Mouse (Mus musculus): ENCODE data around the gene Abl1. TPM values are rescaled to one million over a fixed set of nuclear protein-coding genes. Genes with fewer than 3 reads are reported as not detected.

Gene Abl1
- total RNA-seq, 2 experiments from 2014 or later, result 24.5 to 24.7 TPM

GRCm38 (mm10) chr2:31683666-31684065, 4.5 kb upstream of the Abl1 start:
- no peak for ATAC-seq (ENCODE audit: poor library complexity, severe bottlenecking)

- ATAC-seq (ENCODE audit: poor library complexity, severe bottlenecking), result no peak
Observed at GRCm38 (mm10) chr2:31689045-31689444, 869 bp downstream of the Abl1 start.

GRCm38 (mm10) chr2:31690063-31690462, 1.9 kb downstream of the Abl1 start:
- no peak for ATAC-seq (ENCODE audit: poor library complexity, severe bottlenecking)

GRCm38 (mm10) chr2:31698209-31698608, 10.0 kb downstream of the Abl1 start:
- no peak for ATAC-seq (ENCODE audit: poor library complexity, severe bottlenecking)

GRCm38 (mm10) chr2:31700545-31701446, 12.6 kb downstream of the Abl1 start:
- ATAC-seq (ENCODE audit: poor library complexity, severe bottlenecking), result no peak

- ATAC-seq (ENCODE audit: poor library complexity, severe bottlenecking), result no peak
Observed at GRCm38 (mm10) chr2:31703226-31703625, 15.1 kb downstream of the Abl1 start.

GRCm38 (mm10) chr2:31705914-31706313, 17.7 kb downstream of the Abl1 start:
- no peak for ATAC-seq (ENCODE audit: poor library complexity, severe bottlenecking)

- ATAC-seq (ENCODE audit: poor library complexity, severe bottlenecking), result no peak
Observed at GRCm38 (mm10) chr2:31706531-31706930, 18.4 kb downstream of the Abl1 start.

GRCm38 (mm10) chr2:31712716-31713115, 24.5 kb downstream of the Abl1 start:
- no peak for ATAC-seq (ENCODE audit: poor library complexity, severe bottlenecking)

GRCm38 (mm10) chr2:31713813-31714212, 25.6 kb downstream of the Abl1 start:
- no peak for ATAC-seq (ENCODE audit: poor library complexity, severe bottlenecking)

- no peak for ATAC-seq (ENCODE audit: poor library complexity, severe bottlenecking)
Observed at GRCm38 (mm10) chr2:31714780-31715179, 26.6 kb downstream of the Abl1 start.

- no peak for ATAC-seq (ENCODE audit: poor library complexity, severe bottlenecking)
Observed at GRCm38 (mm10) chr2:31715985-31716384, 27.8 kb downstream of the Abl1 start.

- ATAC-seq (ENCODE audit: poor library complexity, severe bottlenecking), result no peak
Observed at GRCm38 (mm10) chr2:31719202-31719880, 31.2 kb downstream of the Abl1 start.

GRCm38 (mm10) chr2:31719944-31720343, 31.8 kb downstream of the Abl1 start:
- no peak for ATAC-seq (ENCODE audit: poor library complexity, severe bottlenecking)

- no peak for ATAC-seq (ENCODE audit: poor library complexity, severe bottlenecking)
Observed at GRCm38 (mm10) chr2:31720783-31721182, 32.6 kb downstream of the Abl1 start.

- no peak for ATAC-seq (ENCODE audit: poor library complexity, severe bottlenecking)
Observed at GRCm38 (mm10) chr2:31724730-31725490, 36.7 kb downstream of the Abl1 start.

- ATAC-seq (ENCODE audit: poor library complexity, severe bottlenecking), result no peak
Observed at GRCm38 (mm10) chr2:31727576-31728277, 39.6 kb downstream of the Abl1 start.

GRCm38 (mm10) chr2:31730640-31731039, 42.5 kb downstream of the Abl1 start:
- ATAC-seq (ENCODE audit: poor library complexity, severe bottlenecking), result no peak

- no peak for ATAC-seq (ENCODE audit: poor library complexity, severe bottlenecking)
Observed at GRCm38 (mm10) chr2:31732497-31732896, 44.3 kb downstream of the Abl1 start.

GRCm38 (mm10) chr2:31733558-31733957, 45.4 kb downstream of the Abl1 start:
- no peak for ATAC-seq (ENCODE audit: poor library complexity, severe bottlenecking)

GRCm38 (mm10) chr2:31739041-31739440, 50.9 kb downstream of the Abl1 start:
- no peak for ATAC-seq (ENCODE audit: poor library complexity, severe bottlenecking)

All from megakaryocyte, adult 5-6 weeks (primary cell).